Mouse (Mus musculus): Measurements from ENCODE around the gene Vmn2r78. TPM values are rescaled to one million over a fixed set of nuclear protein-coding genes. Genes with fewer than 3 reads are reported as not detected.

Vmn2r78 gene
- polyA plus RNA-seq (2012; ENCODE audit: low replicate concordance), result not detected in 2 replicates

DNA sequence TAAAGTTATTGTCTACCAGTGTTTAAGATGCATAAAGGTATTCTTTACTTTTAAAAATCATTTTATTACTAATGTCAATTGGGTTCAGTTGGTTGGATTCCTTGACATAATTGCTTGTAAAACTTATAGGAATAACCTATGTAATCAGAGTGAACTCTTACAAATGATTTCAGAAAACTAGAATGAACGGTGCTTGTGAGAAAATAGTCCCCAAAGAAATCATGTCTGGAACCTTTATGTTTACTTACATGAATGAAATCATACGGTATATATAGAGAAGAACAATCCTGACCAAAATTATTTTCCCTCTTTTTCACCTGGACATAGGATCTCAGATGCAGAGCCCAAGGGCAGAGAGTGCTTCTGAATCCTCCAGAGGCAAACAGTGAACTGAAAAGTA, at the start of gene Vmn2r78:
Gene Vmn2r78, plus strand, starts transcription at position 301 of the 400 bp plus-strand sequence.

DNA sequence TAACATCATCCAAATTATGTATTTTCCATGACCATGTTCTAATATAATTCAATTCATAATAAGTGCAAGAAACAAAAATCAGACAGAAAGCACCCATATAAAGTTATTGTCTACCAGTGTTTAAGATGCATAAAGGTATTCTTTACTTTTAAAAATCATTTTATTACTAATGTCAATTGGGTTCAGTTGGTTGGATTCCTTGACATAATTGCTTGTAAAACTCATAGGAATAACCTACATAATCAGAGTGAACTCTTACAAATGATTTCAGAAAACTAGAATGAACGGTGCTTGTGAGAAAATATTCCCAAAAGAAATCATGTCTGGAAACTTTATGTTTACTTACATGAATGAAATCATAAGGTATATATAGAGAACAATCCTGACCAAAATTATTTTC, 80.9 kb downstream of the Vmn2r78 start, which contains the start of gene Vmn2r79:
Gene Vmn2r79, plus strand, starts transcription at position 301 of the 400 bp plus-strand sequence.

Other genes with a start within 250 kb of the Vmn2r78 start
- gene Olfr292, start 226.8 kb upstream of the Vmn2r78 start, polyA plus RNA-seq (2012; ENCODE audit: low replicate concordance), result not detected in 2 replicates
- not detected in 2 replicates for gene Folh1, start 139.2 kb upstream of the Vmn2r78 start, polyA plus RNA-seq (2012; ENCODE audit: low replicate concordance)
- not detected in 2 replicates for gene Vmn2r77, start 120.1 kb upstream of the Vmn2r78 start, polyA plus RNA-seq (2012; ENCODE audit: low replicate concordance)
- 0.09 TPM in 1 of 2 replicates, not detected in the other for gene Vmn2r79, start 81.0 kb downstream of the Vmn2r78 start, polyA plus RNA-seq (2012; ENCODE audit: low replicate concordance)

All from leukemia stem cell, adult 10-12 weeks (primary cell).